Mouse (Mus musculus) cerebellum, postnatal 14 days (tissue): ENCODE results near the gene Ppp2r5d.
A peak's percentile ranks its signal among the peaks of the same experiment; 100 is the strongest.

Experiments
- DNase-seq, 2 experiments: peaks; one replicate each; pipeline ENCODE4 v3.0.0; 2021; ENCODE audit warnings: mixed read lengths in 2 of 2

Gene Ppp2r5d

DNA sequence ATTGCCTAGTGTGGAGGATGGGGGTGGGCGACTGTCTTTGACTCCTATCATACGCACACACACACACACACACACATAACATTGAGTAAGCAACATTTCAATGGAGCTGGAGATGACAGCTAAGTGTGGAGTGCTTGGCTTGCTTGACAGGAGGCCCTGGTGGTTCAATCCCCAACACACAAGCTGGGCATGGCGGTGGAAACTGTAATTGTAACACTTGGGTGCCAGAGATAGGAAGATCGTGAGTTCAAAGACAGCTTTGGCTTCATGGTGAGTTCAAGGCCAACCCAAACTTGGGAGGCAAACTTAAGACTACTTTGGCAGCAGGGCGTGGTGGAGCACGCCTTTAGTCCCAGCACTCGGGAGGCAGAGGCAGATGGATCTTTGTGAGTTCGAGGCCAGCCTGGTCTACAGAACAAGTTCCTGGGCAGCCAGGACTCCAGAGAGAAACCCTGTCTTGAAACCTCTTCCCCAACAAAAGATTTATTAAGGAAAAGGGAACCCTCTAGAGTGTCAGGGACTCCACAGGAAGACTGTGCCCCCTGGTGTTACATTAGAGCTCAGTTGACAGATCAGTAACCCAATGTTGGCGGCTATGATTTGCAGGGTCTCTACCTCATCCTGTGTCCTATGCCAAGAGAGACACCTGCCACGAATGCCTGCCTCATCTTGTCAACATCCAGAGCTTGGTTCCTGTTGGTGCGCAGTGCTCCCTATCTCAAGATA, 10.0 kb upstream of the Ppp2r5d start:
- DNase-seq = peak; percentile 30 to 51

GRCm38 (mm10) chr17:46713849-46714248, 8.9 kb upstream of the Ppp2r5d start:
- no peak for DNase-seq

DNA sequence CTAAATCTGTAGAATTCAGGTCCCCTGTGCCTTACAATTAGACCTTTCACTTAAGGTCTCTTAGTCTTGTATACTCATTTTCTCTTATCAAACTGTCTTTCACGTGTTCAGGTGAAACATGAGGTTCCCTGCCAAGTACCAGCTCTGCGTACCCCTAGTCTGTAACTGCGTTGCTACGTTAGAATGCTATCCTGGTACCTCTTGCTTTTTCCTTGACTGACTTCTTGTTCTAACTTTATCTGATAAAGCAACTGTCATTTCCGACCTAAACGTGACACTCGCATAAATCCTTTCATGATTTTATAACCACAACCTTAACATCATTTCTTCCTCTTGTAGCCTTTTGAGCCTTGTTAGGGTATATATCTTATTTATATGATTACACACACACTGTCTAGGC, 7.5 kb upstream of the Ppp2r5d start:
- DNase-seq = no peak

DNA sequence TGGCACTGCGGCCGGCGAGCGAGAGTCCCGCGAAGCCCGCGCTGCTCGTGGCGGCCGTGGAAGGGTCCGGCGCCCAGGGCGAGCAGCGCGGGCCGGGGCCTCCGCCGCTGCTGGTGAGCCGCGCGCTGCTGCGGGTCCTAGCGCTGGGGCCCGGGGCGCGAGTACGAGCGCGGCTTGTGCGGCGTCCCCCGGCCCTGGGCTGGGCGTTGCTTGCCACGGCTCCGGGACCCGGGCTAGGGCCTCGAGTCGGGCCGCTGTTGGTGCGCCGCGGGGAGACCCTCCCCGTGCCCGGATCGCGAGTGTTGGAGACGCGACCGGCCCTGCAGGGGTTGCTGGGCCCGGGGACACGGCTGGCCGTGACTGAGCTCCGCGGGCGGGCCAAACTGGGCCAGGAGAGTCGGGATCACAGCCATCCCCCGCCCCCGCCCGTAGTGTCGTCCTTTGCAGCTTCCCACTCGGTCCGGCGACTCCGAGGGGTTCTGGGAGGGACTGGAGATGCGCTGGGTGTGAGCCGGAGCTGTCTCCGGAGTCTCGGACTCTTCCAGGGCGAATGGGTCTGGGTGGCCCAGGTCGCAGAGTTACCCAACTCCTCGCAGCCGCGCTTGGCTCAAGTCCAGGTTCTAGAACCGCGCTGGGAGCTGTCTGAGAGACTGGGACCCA, 6.8 kb upstream of the Ppp2r5d start:
- DNase-seq = peak; percentile 55 to 70

GRCm38 (mm10) chr17:46710959-46711597, 6.2 kb upstream of the Ppp2r5d start, which contains the start of gene Pex6:
TSS of gene Pex6 (plus strand) at chr17:46711463.
- peak; percentile 97 to 98 for DNase-seq

GRCm38 (mm10) chr17:46706375-46707089, 1.6 kb upstream of the Ppp2r5d start:
- no peak for DNase-seq

DNA sequence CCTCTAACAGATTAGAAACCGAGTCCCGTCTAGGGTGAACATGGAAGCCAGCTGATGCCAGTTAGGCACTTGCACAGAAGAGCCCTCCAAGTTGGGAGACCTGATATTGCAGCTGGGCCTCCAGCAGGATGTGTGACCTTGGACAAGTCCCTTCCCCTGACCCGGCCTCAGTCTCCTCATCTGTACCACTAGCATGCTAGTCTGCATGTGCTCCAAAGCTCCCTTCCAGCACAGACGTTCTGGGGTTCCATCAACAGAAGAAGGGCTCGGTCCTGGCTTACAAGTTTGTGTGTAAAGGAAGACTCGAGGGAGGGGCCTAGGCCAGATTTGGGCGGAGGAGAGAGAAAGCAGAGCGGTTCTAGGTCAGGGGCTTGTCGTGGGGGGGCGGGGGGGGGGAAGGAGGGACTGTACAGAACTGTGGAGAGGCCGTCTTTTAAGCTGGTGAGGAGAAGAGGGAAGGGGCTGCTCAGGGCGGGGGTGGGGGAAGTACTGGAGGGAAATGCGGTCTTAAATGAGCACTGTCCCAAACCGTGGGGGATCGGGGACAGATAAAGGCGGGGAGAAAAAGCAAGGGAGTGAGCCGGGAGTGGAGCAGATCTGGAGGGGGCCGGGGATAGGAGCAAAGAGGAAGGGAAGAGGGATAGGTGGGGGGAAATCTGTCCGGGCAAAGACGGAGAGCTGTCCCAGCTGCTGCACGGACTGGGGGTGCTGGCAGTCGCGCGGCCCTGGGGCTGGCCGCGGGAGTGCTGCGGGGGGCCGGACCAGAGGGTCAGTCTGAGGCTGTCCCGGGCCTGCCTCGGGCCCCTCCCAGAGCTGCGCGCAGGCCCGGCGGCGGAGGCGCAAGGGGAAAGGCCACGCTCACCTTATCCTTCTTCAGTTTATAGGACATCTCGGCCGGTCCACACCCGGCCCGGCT, 682 bp downstream of the Ppp2r5d start:
- DNase-seq = peak; percentile 33 to 47

- no peak for DNase-seq
Measured at GRCm38 (mm10) chr17:46702506-46702905, 2.4 kb downstream of the Ppp2r5d start.

GRCm38 (mm10) chr17:46702100-46702499, 2.8 kb downstream of the Ppp2r5d start:
- no peak for DNase-seq

GRCm38 (mm10) chr17:46701489-46701888, 3.4 kb downstream of the Ppp2r5d start:
- DNase-seq = no peak

- peak; percentile 77 to 78 for DNase-seq
Measured at GRCm38 (mm10) chr17:46699912-46700311, 5.0 kb downstream of the Ppp2r5d start.

DNA sequence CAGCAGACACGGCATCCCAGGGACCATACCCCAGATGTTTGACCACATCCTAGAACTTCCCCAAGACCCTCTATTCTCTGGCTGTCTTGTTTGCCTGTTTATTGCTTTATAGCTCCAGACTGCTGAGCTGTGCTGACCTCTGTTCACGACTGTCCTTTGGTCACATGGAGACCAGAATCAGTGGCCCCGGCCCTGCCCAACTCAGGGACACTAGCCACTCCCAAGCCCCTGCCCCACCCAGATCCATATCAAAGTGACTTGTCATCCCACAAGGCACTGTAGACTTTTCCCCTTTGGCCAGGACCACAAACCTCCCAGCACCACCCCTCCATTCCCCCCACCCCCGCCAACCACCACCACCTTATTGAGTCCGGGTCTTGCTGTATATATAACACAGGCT, 5.7 kb downstream of the Ppp2r5d start:
- DNase-seq = no peak

GRCm38 (mm10) chr17:46698515-46698914, 6.4 kb downstream of the Ppp2r5d start:
- DNase-seq = no peak

DNA sequence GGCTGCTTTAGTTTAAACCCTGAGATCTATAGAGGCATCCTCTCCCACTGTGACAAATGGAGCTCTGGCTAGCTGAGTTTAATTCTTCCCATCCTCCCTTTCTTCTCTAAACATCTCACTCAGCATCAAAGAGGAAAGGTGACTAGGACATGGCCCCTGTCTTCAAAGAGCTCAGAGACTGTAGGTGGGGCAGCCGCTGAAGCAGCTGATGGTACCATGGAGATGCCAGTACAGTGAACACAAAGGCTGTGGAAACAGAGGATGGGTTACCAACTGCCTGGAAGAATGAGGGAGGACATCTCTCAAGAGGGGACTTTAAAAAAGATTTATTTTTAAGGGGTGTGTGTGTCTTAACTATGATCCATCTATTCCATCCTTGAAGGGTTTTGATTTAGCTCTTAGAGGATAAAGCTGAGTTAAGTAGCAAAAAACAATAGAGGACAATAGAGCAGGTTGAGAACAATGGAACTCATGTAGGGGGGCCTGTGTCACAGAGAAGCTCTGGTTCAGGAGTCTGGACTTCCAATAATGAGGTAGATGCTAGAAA, 10.3 kb downstream of the Ppp2r5d start:
- no peak for DNase-seq

- DNase-seq = no peak
Measured at GRCm38 (mm10) chr17:46691390-46691789, 13.5 kb downstream of the Ppp2r5d start.

DNA sequence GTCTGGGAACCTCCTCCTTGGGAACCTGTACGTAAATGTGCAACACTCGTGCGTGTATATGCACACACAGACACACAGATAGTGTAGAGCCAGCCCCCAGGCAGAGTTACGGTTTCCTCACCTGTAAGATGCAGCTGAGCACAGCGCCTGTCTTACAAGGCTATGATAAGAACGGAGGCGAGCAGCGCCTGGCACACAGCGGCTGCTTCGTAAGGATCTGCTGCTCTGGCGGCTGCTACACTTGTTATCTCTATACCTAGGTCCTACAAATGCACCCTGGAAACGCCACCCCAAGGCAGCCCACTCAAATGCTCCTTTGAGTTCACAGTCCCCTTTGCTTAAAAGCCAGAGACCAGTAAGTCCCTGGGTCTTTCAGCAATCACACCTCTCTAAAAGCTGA, 14.2 kb downstream of the Ppp2r5d start:
- no peak for DNase-seq

GRCm38 (mm10) chr17:46685913-46686312, 19.0 kb downstream of the Ppp2r5d start:
- DNase-seq = no peak

DNA sequence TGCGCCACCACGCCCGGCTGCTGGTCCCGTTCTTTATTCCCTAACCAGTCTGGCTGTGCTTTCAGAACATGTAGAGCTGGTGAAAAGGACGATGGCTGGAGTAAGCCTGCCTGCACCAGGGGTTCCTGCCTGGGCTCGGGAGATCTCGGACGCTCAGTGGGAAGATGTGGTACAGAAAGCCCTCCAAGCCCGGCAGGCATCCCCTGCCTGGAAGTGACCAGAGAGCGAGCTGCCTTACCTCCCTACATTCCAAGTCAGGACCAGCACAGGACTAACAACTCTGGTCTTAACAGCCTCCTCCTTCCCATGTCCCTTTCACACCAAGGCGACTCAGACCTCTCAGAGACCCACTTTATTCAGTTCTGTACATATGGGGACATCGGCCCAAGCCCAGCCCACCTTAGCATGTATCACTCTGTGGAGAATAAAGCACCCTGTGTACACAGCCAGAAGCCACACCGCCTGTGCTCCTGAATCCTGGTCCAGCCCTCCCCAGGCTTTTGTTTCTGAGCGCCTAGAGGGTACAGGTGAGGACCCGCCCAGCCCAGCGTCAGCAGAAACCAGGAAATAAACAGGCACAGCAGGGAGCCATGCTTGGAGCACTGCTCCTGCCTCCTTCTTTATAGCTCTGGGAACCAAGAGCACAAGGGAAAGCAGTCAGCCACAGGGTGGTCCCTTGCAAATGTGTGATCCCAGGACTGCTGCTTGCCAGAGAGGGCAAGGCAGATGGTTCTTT, 22.1 kb downstream of the Ppp2r5d start:
- no peak for DNase-seq

DNA sequence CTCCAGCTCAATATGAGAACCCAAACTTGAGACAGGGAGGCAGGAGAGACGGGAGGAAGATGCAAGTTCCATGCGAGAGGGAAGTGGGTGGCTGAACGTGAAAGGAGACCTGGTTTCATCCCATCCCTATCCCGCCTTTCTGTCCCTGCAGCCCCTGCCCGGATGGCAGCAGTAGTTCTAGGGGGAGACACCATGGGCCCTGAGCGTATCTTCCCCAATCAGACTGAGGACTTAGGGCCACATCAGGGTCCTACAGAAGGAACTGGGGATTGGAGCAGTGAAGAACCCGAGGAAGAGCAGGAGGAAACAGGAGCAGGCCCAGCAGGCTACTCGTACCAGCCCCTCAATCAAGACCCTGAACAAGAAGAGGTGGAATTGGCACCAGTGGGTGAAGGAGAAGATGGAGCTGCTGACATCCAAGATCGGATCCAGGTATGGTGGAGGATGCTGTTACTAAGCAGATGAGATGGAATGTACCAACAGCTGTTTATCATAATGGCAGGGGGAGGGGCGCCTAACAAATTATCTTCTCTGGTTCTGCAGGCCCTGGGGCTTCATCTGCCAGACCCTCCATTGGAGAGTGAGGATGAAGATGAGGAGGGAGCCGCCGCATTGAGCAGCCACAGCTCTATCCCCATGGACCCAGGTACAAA, 23.3 kb downstream of the Ppp2r5d start:
- peak in 1 of 2 experiments; percentile 39 for DNase-seq

DNA sequence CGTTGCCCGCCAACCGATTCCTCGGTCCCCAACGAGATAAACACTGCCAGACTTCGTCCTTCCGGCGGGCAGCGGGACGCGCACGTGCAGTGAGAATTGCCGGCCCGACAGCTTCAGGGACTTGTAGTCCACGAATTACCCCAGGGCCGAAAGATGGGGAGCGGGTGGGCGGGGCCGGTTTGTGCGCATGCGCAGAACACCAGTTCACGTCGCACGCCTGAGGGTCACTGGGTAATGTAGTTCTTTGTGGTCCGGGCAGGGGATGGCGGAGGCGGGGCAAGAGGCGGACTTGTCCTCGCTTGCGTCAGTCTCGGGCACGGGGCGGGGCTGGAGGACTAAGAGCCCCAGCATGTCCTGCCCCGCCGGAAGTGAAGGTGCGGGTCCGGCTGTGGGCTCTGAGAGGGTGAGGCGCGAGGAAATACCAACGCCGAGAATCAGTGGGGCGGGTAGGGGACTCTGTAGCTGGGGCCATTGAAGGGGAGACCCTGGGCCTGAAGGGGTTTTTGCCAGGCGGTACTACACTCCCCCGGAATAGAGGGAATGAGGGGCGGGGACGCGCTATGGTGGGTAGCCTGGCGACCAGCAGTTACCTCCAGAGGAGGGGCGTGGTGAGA, 24.0 kb downstream of the Ppp2r5d start, which contains the start of gene Klhdc3:
Klhdc3 (minus strand) TSS at position 155 of the 614 bp plus-strand sequence.
- peak; percentile 99 for DNase-seq
